Mouse (Mus musculus): ENCODE measurements around the gene Rtkn2. TPM values are rescaled to one million over a fixed set of nuclear protein-coding genes. Genes with fewer than 3 reads are reported as not detected.
A peak's percentile ranks its signal among the peaks of the same experiment; 100 is the strongest.

The Rtkn2 gene
- polyA plus RNA-seq, 1 experiment from 2014 or later: 3.7 TPM

GRCm38 (mm10) chr10:68104481-68104880, 125.1 kb downstream of the Rtkn2 start:
- Histone ChIP-seq H3K36me3 (replicated peaks) (no peaks in the 10 kb centered on the region), H3K27me3 (replicated peaks) (no peaks in the 10 kb centered on the region), H3K9ac (no peak overlapping the region), H3K27ac (peak overlapping the region; percentile 72), H3K4me2 (no peak overlapping the region), H3K9me3 (no peaks in the 10 kb centered on the region), H3K4me3 (no peak overlapping the region), H3K4me1 (peaks cover 37% of the 10 kb centered on the region)
- WGBS: 1% methylated on average over 2 of the region's 2 CpGs
- no peak for ATAC-seq (replicated peaks)

GRCm38 (mm10) chr10:68104881-68105781, 125.8 kb downstream of the Rtkn2 start:
- H3K27ac ChIP-seq: peak overlapping the region; percentile 72
- 57% methylated on average over 14 of the region's 14 CpGs for WGBS
- no peak overlapping the region for H3K4me3 ChIP-seq
- ATAC-seq (replicated peaks): no peak
- H3K9ac ChIP-seq: no peak overlapping the region
- no peaks in the 10 kb centered on the region for H3K9me3 ChIP-seq
- no peak overlapping the region for H3K4me2 ChIP-seq
- H3K4me1 ChIP-seq: peaks cover 37% of the 10 kb centered on the region
- H3K36me3 ChIP-seq (replicated peaks): no peaks in the 10 kb centered on the region
- no peaks in the 10 kb centered on the region for H3K27me3 ChIP-seq (replicated peaks)

- Histone ChIP-seq H3K36me3 (replicated peaks) (no peaks in the 10 kb centered on the region), H3K4me3 (no peak overlapping the region), H3K27me3 (replicated peaks) (no peaks in the 10 kb centered on the region), H3K4me2 (no peak overlapping the region), H3K27ac (peak overlapping the region; percentile 72), H3K9ac (no peak overlapping the region), H3K4me1 (peaks cover 37% of the 10 kb centered on the region), H3K9me3 (no peaks in the 10 kb centered on the region)
- 0 out of 2 replicates have a peak, but pooled peaks have one; percentile 40 for ATAC-seq (replicated peaks)
- WGBS: 24% methylated on average over 9 of the region's 9 CpGs
These were observed 127.1 kb downstream of the Rtkn2 start for GRCm38 (mm10) chr10:68106351-68106950.

- Histone ChIP-seq H3K27ac (peak overlapping the region; percentile 72; the same call in 1 of the 2 replicates), H3K36me3 (replicated peaks) (no peaks in the 10 kb centered on the region), H3K4me3 (no peak overlapping the region), H3K4me2 (no peak overlapping the region), H3K27me3 (replicated peaks) (no peaks in the 10 kb centered on the region), H3K9ac (no peak overlapping the region), H3K4me1 (peaks cover 37% of the 10 kb centered on the region), H3K9me3 (no peaks in the 10 kb centered on the region)
- WGBS: 86% methylated on average over 6 of the region's 6 CpGs
- ATAC-seq (replicated peaks): no peak
These were observed 128.3 kb downstream of the Rtkn2 start for GRCm38 (mm10) chr10:68107716-68108115.

Other genes with a start within 250 kb of the Rtkn2 start
- gene Zfp365, start 66.9 kb upstream of the Rtkn2 start, polyA plus RNA-seq (2015; fragmentation: Nextera tagmentation; extraction: Ambion mirVana): 5.4 and 5.8 TPM in 2 replicates